Mouse (Mus musculus) CH12.LX (cell line): ENCODE data around the gene Mrpl55. TPM values are rescaled to one million over a fixed set of nuclear protein-coding genes. Genes with fewer than 3 reads are reported as not detected.
A peak's percentile ranks its signal among the peaks of the same experiment; 100 is the strongest.

Source experiments
- DNase-seq: peaks from one replicate; pipeline ENCODE4 v3.0.0-alpha.2; 2013; ENCODE audit errors: extremely low read depth
- H3K27ac ChIP-seq: 2 replicates; pipeline ENCODE4 v1.5.1; 2012; ENCODE audit warnings: low read depth, mild to moderate bottlenecking, control low read depth, moderate library complexity; ENCODE audit not compliant: insufficient read depth
- H3K27me3 ChIP-seq: replicated peaks from 2 replicates; pipeline ENCODE3; 2012; ENCODE audit warnings: inconsistent platforms
- H3K36me3 ChIP-seq, 2 experiments: replicated peaks in 1 of 2; 2 replicates each; pipeline versions ENCODE3 to v1.6.1; 2012; ENCODE audit warnings: inconsistent platforms in 1 of 2, low read length in 1 of 2, mild to moderate bottlenecking in 1 of 2, mixed read lengths in 1 of 2, moderate library complexity in 1 of 2; ENCODE audit not compliant: control insufficient read depth in 1 of 2, insufficient read depth in 1 of 2
- H3K4me1 ChIP-seq, 2 experiments: 2 replicates each; pipeline ENCODE4 v1.6.1; 2012; ENCODE audit warnings: inconsistent platforms in 1 of 2, moderate library complexity in 1 of 2; ENCODE audit not compliant: insufficient read depth in 2 of 2, control insufficient read depth in 1 of 2
- H3K4me2 ChIP-seq: 2 replicates; pipeline ENCODE4 v1.6.1; 2012; ENCODE audit warnings: low read depth, mild to moderate bottlenecking, control low read depth; ENCODE audit not compliant: poor library complexity, insufficient read depth, severe bottlenecking
- H3K4me3 ChIP-seq, 3 experiments: fragments of 150-350 bp in 1 of 3; sonication (generic) in 1 of 3; replicated peaks in 1 of 3; 2 replicates each; pipeline versions ENCODE3 to v1.5.1; 2011 to 2012; ENCODE audit warnings: low read depth in 2 of 3, low read length in 2 of 3, mild to moderate bottlenecking in 2 of 3, moderate library complexity in 2 of 3, control low read depth in 1 of 3, improper control_type of control experiment in 1 of 3, inconsistent platforms in 1 of 3, mixed read lengths in 1 of 3; ENCODE audit not compliant: poor library complexity in 1 of 3
- H3K79me2 ChIP-seq: replicated peaks from 2 replicates; pipeline ENCODE4 v1.6.1; 2012; ENCODE audit warnings: mild to moderate bottlenecking, moderate library complexity; ENCODE audit not compliant: control insufficient read depth, poor library complexity, insufficient read depth, severe bottlenecking; ENCODE audit errors: extremely low read depth
- H3K9ac ChIP-seq: 2 replicates; pipeline ENCODE4 v1.6.1; 2012; ENCODE audit warnings: low read depth, mild to moderate bottlenecking, control low read depth, moderate library complexity; ENCODE audit not compliant: insufficient read depth
- H3K9me3 ChIP-seq: replicated peaks from 2 replicates; pipeline ENCODE3; 2012; ENCODE audit warnings: low read length, inconsistent platforms, mixed read lengths
- E2F4 ChIP-seq: IDR thresholded peaks from 2 replicates; pipeline ENCODE4 v1.6.1; 2011; ENCODE audit warnings: low read depth, low read length, improper control_type of control experiment; ENCODE audit not compliant: insufficient replicate concordance
- ELF1 ChIP-seq: IDR thresholded peaks from 2 replicates; pipeline ENCODE4 v1.6.1; 2014; ENCODE audit warnings: low read depth, mild to moderate bottlenecking, inconsistent platforms, low read length, improper control_type of control experiment
- ETS1 ChIP-seq: conservative IDR thresholded peaks from 2 replicates; pipeline ENCODE4 v1.6.1; 2012; ENCODE audit warnings: low read depth, mild to moderate bottlenecking, inconsistent platforms, low read length, improper control_type of control experiment, moderate library complexity
- GABPA ChIP-seq: IDR thresholded peaks from 2 replicates; pipeline ENCODE4 v1.6.1; 2012; ENCODE audit warnings: low read depth, low read length, improper control_type of control experiment, inconsistent platforms; ENCODE audit not compliant: insufficient replicate concordance
- IRF4 ChIP-seq: IDR thresholded peaks from 2 replicates; pipeline ENCODE4 v1.6.1; 2014; ENCODE audit warnings: low read depth, mild to moderate bottlenecking, inconsistent platforms, low read length, improper control_type of control experiment
- JUN ChIP-seq: IDR thresholded peaks from 2 replicates; pipeline ENCODE4 v1.6.1; 2011; ENCODE audit warnings: low read depth, mild to moderate bottlenecking, low read length, improper control_type of control experiment, moderate library complexity; ENCODE audit not compliant: insufficient read depth
- JUND ChIP-seq: conservative IDR thresholded peaks from 2 replicates; pipeline ENCODE4 v1.6.1; 2011; ENCODE audit warnings: low read depth, low read length, improper control_type of control experiment
- KAT2A ChIP-seq: IDR thresholded peaks from 2 replicates; pipeline ENCODE4 v1.6.1; 2012; ENCODE audit warnings: low read length, improper control_type of control experiment, inconsistent platforms; ENCODE audit not compliant: insufficient replicate concordance
- MAX ChIP-seq: IDR thresholded peaks from 2 replicates; pipeline ENCODE4 v1.6.1; 2011; ENCODE audit warnings: low read length, improper control_type of control experiment
- MEF2A ChIP-seq: IDR thresholded peaks from 2 replicates; pipeline ENCODE4 v1.6.1; 2014; ENCODE audit warnings: low read depth, mild to moderate bottlenecking, inconsistent platforms, low read length, improper control_type of control experiment, borderline replicate concordance
- MXI1 ChIP-seq: IDR thresholded peaks from 2 replicates; pipeline ENCODE4 v1.6.1; 2011; ENCODE audit warnings: mild to moderate bottlenecking, low read depth, low read length, improper control_type of control experiment
- MYC ChIP-seq: IDR thresholded peaks from 2 replicates; pipeline ENCODE4 v1.6.1; 2011; ENCODE audit warnings: low read depth, mild to moderate bottlenecking, improper control_type of control experiment, low read length
- NRF1 ChIP-seq: IDR thresholded peaks from 2 replicates; pipeline ENCODE4 v1.6.1; 2014; ENCODE audit warnings: low read depth, mild to moderate bottlenecking, inconsistent platforms, low read length, improper control_type of control experiment, moderate library complexity
- POLR2A ChIP-seq: IDR thresholded peaks from 2 replicates; pipeline ENCODE4 v1.6.1; 2011; ENCODE audit warnings: low read depth, mild to moderate bottlenecking, improper control_type of control experiment, low read length
- POLR2AphosphoS2 ChIP-seq: IDR thresholded peaks from 2 replicates; pipeline ENCODE4 v1.6.1; 2011; ENCODE audit warnings: low read depth, low read length, improper control_type of control experiment
- RAD21 ChIP-seq: IDR thresholded peaks from 2 replicates; pipeline ENCODE4 v1.6.1; 2011; ENCODE audit warnings: low read depth, mild to moderate bottlenecking, low read length, improper control_type of control experiment, moderate library complexity
- SIN3A ChIP-seq: IDR thresholded peaks from 2 replicates; pipeline ENCODE4 v1.6.1; 2012; ENCODE audit warnings: low read length, improper control_type of control experiment, inconsistent platforms
- SMC3 ChIP-seq: IDR thresholded peaks from 2 replicates; pipeline ENCODE4 v1.6.1; 2011; ENCODE audit warnings: low read depth, low read length, improper control_type of control experiment
- TBP ChIP-seq: conservative IDR thresholded peaks from 2 replicates; pipeline ENCODE4 v1.6.1; 2011; ENCODE audit warnings: low read depth, low read length, improper control_type of control experiment
- USF1 ChIP-seq: IDR thresholded peaks from 2 replicates; pipeline ENCODE4 v1.6.1; 2014; ENCODE audit warnings: low read depth, mild to moderate bottlenecking, inconsistent platforms, low read length, improper control_type of control experiment
- USF2 ChIP-seq: conservative IDR thresholded peaks from 2 replicates; pipeline ENCODE4 v1.6.1; 2011; ENCODE audit warnings: low read depth, low read length, improper control_type of control experiment
- ZC3H11A ChIP-seq: IDR thresholded peaks from 2 replicates; pipeline ENCODE4 v1.6.1; 2012; ENCODE audit warnings: low read depth, mild to moderate bottlenecking, inconsistent platforms, low read length, improper control_type of control experiment
- ZKSCAN1 ChIP-seq: IDR thresholded peaks from 2 replicates; pipeline ENCODE4 v1.6.1; 2012; ENCODE audit warnings: low read depth, inconsistent platforms, low read length, improper control_type of control experiment, borderline replicate concordance
- ZMIZ1 ChIP-seq: IDR thresholded peaks from 2 replicates; pipeline ENCODE4 v1.6.1; 2012; ENCODE audit warnings: low read depth, mild to moderate bottlenecking, inconsistent platforms, low read length, improper control_type of control experiment
- ZNF384 ChIP-seq: IDR thresholded peaks from 2 replicates; pipeline ENCODE4 v1.6.1; 2012; ENCODE audit warnings: low read depth, low read length, improper control_type of control experiment, inconsistent platforms
- dilution Hi-C: fragments of 300-500 bp; cut with MboI; formaldehyde crosslinking; loops from 2 replicates; pipeline ENCODE4 v1.14.3; 2020; ENCODE audit warnings: low sequenced_read_pairs; ENCODE audit not compliant: extremely low pct_unique_long_range_greater_than_20kb, extremely low pct_ligation_motif_present
- in situ Hi-C: fragments of 300-500 bp; cut with MboI; formaldehyde crosslinking; loops from 3 replicates; pipeline ENCODE4 v1.14.3; 2019; ENCODE audit warnings: low sequenced_read_pairs, low pct_ligation_motif_present, low pct_unique_long_range_greater_than_20kb, mixed read lengths
- polyA plus RNA-seq: library from polyadenylated mRNA; unstranded; fragments of >175 nt; gene quantifications from 2 replicates; pipeline ENCODE4 v1.2.1, GENCODE M21; 2012; ENCODE audit warnings: low read depth; ENCODE audit not compliant: insufficient read length
- total RNA-seq, 2 experiments: library from RNA; depleted of rRNA; stranded (reverse); fragments of 300-350 nt in 1 of 2; fragments of >200 nt in 1 of 2; gene quantifications; 2 replicates each; pipeline ENCODE4 v1.2.3; 2012 to 2014

Mrpl55 gene
- total and polyA plus RNA-seq, 3 experiments = 74.4 to 92.9 (median 88.2) TPM

DNA sequence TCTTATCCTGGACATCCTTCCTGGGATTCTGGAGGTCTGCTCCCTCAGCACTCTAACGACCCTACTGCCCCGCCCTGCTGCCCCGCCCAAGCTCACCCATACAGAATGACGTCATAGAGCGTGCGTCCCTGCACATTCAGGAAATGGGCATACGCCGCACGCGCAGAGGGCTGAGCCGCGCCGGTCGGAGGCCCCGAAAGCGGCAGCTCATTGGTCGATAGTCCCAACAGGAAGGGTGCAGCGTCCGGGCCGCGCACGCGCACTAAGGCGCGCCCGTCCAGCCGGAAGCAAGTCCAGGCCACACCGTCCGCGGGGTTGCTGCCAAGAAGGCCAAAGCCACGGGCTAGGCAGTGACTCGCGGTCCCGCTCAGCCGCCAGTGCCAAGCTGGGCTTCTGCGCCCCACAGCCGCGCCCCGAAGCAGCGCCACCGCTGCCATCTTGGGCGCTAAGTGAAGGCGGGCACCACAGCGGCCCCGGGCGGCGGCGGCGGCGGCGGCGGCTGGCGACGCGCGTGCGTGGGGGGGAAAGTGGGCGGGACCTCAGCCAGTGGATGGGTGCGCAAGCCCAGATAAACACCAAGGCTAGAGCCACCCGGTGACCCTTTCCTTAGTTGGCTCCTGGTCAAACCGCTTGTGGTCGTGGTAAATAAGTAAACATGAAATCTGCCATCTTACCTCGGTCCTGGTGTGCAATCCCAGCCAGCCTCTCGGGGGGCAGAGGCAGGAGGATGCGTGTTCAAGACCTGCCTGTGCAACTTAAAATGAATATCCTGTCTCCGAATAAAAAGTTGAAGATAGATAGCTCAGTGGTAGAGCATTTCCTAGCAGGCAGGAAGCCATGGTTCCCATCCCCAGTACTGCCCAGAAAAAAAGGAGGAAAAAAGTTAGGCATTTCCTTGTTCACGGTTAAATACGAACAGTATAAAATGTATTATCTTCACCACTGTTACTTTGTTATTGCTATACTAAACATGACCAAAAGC lies 38.7 kb upstream of the Mrpl55 start, which contains the start of gene Iba57 (continued):
- no peak for TF ChIP-seq E2F4

DNA sequence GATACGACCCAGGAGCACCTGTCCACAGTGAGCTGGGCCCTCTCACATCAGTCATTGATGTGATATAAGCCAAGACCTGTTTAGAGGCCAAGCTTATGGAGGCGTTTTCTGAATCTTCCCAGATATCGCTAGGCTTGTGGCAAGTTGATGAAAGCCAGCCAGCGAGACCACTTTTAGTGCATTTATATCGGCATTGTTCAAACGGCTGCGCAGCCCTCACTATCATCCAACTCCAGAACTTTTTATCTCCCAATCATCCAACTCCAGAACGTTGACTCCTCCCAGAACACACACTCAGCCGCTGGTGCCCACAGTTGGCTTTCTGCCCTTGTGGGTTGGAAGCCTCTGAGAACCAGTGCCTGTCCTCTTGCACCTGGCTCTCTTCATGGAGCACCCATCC lies 37.9 kb upstream of the Mrpl55 start:
- TF ChIP-seq JUN (no peak), MAX (no peak), ZKSCAN1 (no peak), MYC (no peak), POLR2A (no peak), KAT2A (no peak), IRF4 (no peak), SMC3 (no peak), SIN3A (no peak), USF2 (no peak), MXI1 (no peak), MEF2A (no peak)
- H3K4me3 ChIP-seq = peak overlapping the region; percentile 55 to 84 (median 67)
- H3K9me3 ChIP-seq = no peaks in the 10 kb centered on the region
- H3K9ac ChIP-seq = peak overlapping the region; percentile 82
- peaks cover 0 to 4% of the 10 kb centered on the region in 2 experiments for H3K36me3 ChIP-seq
- in situ Hi-C loops = no loop called here
- no peaks in the 10 kb centered on the region for H3K79me2 ChIP-seq
- no peaks in the 10 kb centered on the region for H3K27me3 ChIP-seq
- peak overlapping the region; percentile 86 for H3K4me2 ChIP-seq
- dilution Hi-C loops = no loop called here
- H3K4me1 ChIP-seq = peaks cover 21 to 53% of the 10 kb centered on the region in 2 experiments
- DNase-seq = no peak
- no peak overlapping the region for H3K27ac ChIP-seq

DNA sequence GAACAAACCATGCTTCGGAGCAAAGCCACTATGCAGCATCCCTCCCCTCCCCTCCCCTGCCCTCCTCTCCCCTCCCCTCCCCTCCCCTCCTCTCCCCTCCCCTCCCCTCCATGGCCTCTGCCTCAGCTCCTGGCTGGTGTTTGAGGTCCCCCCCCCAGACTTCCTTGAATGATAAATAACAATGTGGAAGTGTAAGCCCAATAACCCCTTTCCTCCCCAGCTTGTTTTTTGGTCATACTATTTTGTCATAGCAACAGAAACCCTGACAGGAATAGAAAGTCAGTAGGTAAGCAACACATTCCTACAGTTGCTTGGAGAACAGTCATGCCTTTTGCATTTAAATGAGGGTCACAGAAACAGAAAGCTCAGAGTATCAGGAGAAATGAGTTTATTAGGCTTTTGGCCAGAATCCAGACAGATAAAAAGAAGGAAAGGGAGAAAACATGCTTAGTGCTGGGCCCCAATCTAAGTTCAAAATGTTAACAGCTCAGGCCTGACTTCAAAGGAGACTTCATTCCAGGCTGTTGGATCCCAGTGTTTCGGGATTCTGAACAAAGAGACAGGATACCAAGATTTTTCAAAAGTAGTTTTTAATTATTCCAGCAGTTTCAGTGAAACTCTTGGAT lies 36.6 kb upstream of the Mrpl55 start:
- no peak overlapping the region for H3K4me3 ChIP-seq
- no peaks in the 10 kb centered on the region for H3K9me3 ChIP-seq
- H3K4me2 ChIP-seq = no peak overlapping the region
- no peak for TF ChIP-seq E2F4
- TF ChIP-seq RAD21 = no peak
- no peak for TF ChIP-seq SIN3A
- TF ChIP-seq GABPA = no peak
- no peak for TF ChIP-seq TBP
- no peak for TF ChIP-seq POLR2AphosphoS2
- no peak for TF ChIP-seq USF2
- no peak for TF ChIP-seq MXI1
- TF ChIP-seq USF1 = no peak
- TF ChIP-seq ELF1 = no peak
- TF ChIP-seq MYC = no peak
- no peak for TF ChIP-seq KAT2A
- no peak for TF ChIP-seq ZC3H11A
- no peak for TF ChIP-seq ZMIZ1
- no peak for TF ChIP-seq NRF1
- no peak for TF ChIP-seq MEF2A
- no peak for TF ChIP-seq ETS1
- TF ChIP-seq ZNF384 = no peak
- TF ChIP-seq JUND = no peak
- H3K27me3 ChIP-seq = no peaks in the 10 kb centered on the region
- dilution Hi-C loops = no loop called here
- H3K36me3 ChIP-seq = no peaks in the 10 kb centered on the region
- H3K9ac ChIP-seq = no peak overlapping the region
- H3K4me1 ChIP-seq = peaks cover 18 to 54% of the 10 kb centered on the region in 2 experiments
- no peaks in the 10 kb centered on the region for H3K79me2 ChIP-seq
- in situ Hi-C loops = loop anchor here (5.0 kb wide), 1 partner anchor 37 kb away; the partner anchor contains the start of gene Mrpl55
- DNase-seq = no peak
- H3K27ac ChIP-seq = no peak overlapping the region
